Mouse (Mus musculus): ENCODE results near the gene Grik4.

GRCm38 (mm10) chr9:42850063-42850462 lies 94.2 kb downstream of the Grik4 start:
- TF ChIP-seq FLI1 (IDR thresholded peaks at IDR 0.05; ENCODE audit: low read length) (no peak), GATA1 (IDR thresholded peaks at IDR 0.05; ENCODE audit: borderline replicate concordance, low read length) (no peak)
